Mouse (Mus musculus): ENCODE measurements at regions not wholly inside any gene's neighbourhood (a gene's known extent, or its start where the extent isn't known, plus 50 kb on each side); places are given as distances from the start of the nearest gene placed in this dataset.

- TF ChIP-seq CTCF (IDR thresholded peaks at IDR 0.05; ENCODE audit: low read depth) (no peak), EP300 (IDR thresholded peaks at IDR 0.05; ENCODE audit: low read depth) (peak; percentile 94)
Observed at GRCm38 (mm10) chr11:111687769-111688168, 621.8 kb downstream of the Kcnj2 start.

All from liver, embryonic 14.5 days (tissue).